Mouse (Mus musculus): ENCODE results near the gene Actb. TPM values are rescaled to one million over a fixed set of nuclear protein-coding genes. Genes with fewer than 3 reads are reported as not detected.

The Actb gene
- 14,327 and 14,357 TPM in 2 replicates for polyA plus RNA-seq (2015; fragmentation: Nextera tagmentation; extraction: Ambion mirVana)

- Histone ChIP-seq H3K4me3 (replicated peaks) (peak within 1 kb of the TSS; percentile 93), H3K27me3 (replicated peaks) (no peaks in the 10 kb centered on the region), H3K27ac (peak within 1 kb of the TSS; percentile 100), H3K9me3 (no peaks in the 10 kb centered on the region), H3K4me1 (peaks cover 54% of the 10 kb centered on the region), H3K36me3 (peaks cover 33% of the 10 kb centered on the region), H3K9ac (peak within 1 kb of the TSS; percentile 100), H3K4me2 (peak within 1 kb of the TSS; percentile 76)
- WGBS = under 1% methylated on average over 41 of the region's 41 CpGs
- ATAC-seq (ENCODE audit: insufficient read depth, low FRiP score, low read depth) = peak; percentile 71
Observed at GRCm38 (mm10) chr5:142906532-142907047, at the start of gene Actb. Gene Actb (minus strand): TSS chr5:142906754.

GRCm38 (mm10) chr5:142953641-142954040 is 47.1 kb upstream of the Actb start:
- WGBS = 67% methylated on average over 3 of the region's 3 CpGs
- ATAC-seq (ENCODE audit: insufficient read depth, low FRiP score, low read depth) = no peak
- Histone ChIP-seq H3K27ac (no peak overlapping the region), H3K9ac (no peak overlapping the region), H3K4me1 (0 out of 2 replicates have a peak, but pooled peaks cover 2% of the 10 kb centered on the region), H3K4me2 (no peak overlapping the region), H3K36me3 (no peaks in the 10 kb centered on the region), H3K9me3 (no peaks in the 10 kb centered on the region), H3K4me3 (replicated peaks) (no peak overlapping the region), H3K27me3 (replicated peaks) (no peaks in the 10 kb centered on the region)

- 84% methylated on average over 6 of the region's 6 CpGs for WGBS
- no peak overlapping the region for H3K4me3 ChIP-seq (replicated peaks)
- 0 out of 2 replicates have a peak, but pooled peaks cover 2% of the 10 kb centered on the region for H3K4me1 ChIP-seq
- H3K9me3 ChIP-seq = no peaks in the 10 kb centered on the region
- H3K27me3 ChIP-seq (replicated peaks) = no peaks in the 10 kb centered on the region
- no peaks in the 10 kb centered on the region for H3K36me3 ChIP-seq
- no peak overlapping the region for H3K27ac ChIP-seq
- H3K9ac ChIP-seq = no peak overlapping the region
- ATAC-seq (ENCODE audit: insufficient read depth, low FRiP score, low read depth) = no peak
- H3K4me2 ChIP-seq = no peak overlapping the region
Observed at GRCm38 (mm10) chr5:142950405-142950804, 43.9 kb upstream of the Actb start.

GRCm38 (mm10) chr5:142949580-142949979 is 43.0 kb upstream of the Actb start:
- no peak overlapping the region for H3K4me2 ChIP-seq
- WGBS = 46% methylated on average over 6 of the region's 6 CpGs
- H3K4me3 ChIP-seq (replicated peaks) = no peak overlapping the region
- no peak overlapping the region for H3K9ac ChIP-seq
- H3K27me3 ChIP-seq (replicated peaks) = no peaks in the 10 kb centered on the region
- no peak overlapping the region for H3K27ac ChIP-seq
- H3K4me1 ChIP-seq = 0 out of 2 replicates have a peak, but pooled peaks cover 2% of the 10 kb centered on the region
- no peaks in the 10 kb centered on the region for H3K36me3 ChIP-seq
- ATAC-seq (ENCODE audit: insufficient read depth, low FRiP score, low read depth) = no peak
- no peaks in the 10 kb centered on the region for H3K9me3 ChIP-seq

GRCm38 (mm10) chr5:142947460-142947859 is 40.9 kb upstream of the Actb start:
- WGBS = 57% methylated on average over 7 of the region's 7 CpGs
- Histone ChIP-seq H3K36me3 (no peaks in the 10 kb centered on the region), H3K27ac (no peak overlapping the region), H3K27me3 (replicated peaks) (no peaks in the 10 kb centered on the region), H3K4me3 (replicated peaks) (no peak overlapping the region), H3K9ac (no peak overlapping the region), H3K9me3 (no peaks in the 10 kb centered on the region), H3K4me2 (no peak overlapping the region), H3K4me1 (0 out of 2 replicates have a peak, but pooled peaks cover 2% of the 10 kb centered on the region)
- no peak for ATAC-seq (ENCODE audit: insufficient read depth, low FRiP score, low read depth)

- Histone ChIP-seq H3K27ac (peak overlapping the region; percentile 51; the same call in 1 of the 2 replicates), H3K9ac (no peak overlapping the region), H3K4me3 (replicated peaks) (no peak overlapping the region), H3K9me3 (no peaks in the 10 kb centered on the region), H3K27me3 (replicated peaks) (no peaks in the 10 kb centered on the region), H3K36me3 (no peaks in the 10 kb centered on the region), H3K4me1 (0 out of 2 replicates have a peak, but pooled peaks cover 2% of the 10 kb centered on the region), H3K4me2 (no peak overlapping the region)
- 53% methylated on average over 8 of the region's 8 CpGs for WGBS
- ATAC-seq (ENCODE audit: insufficient read depth, low FRiP score, low read depth) = peak; percentile 67; the same call in 1 of the 2 replicates
Observed at GRCm38 (mm10) chr5:142944979-142945682, 38.6 kb upstream of the Actb start.

- H3K4me3 ChIP-seq (replicated peaks) = no peak overlapping the region
- no peaks in the 10 kb centered on the region for H3K36me3 ChIP-seq
- H3K4me1 ChIP-seq = peaks cover 10% of the 10 kb centered on the region; the same call in 1 of the 2 replicates
- WGBS = 59% methylated on average over 2 of the region's 2 CpGs
- no peaks in the 10 kb centered on the region for H3K9me3 ChIP-seq
- no peak overlapping the region for H3K9ac ChIP-seq
- H3K27ac ChIP-seq = no peak overlapping the region
- H3K27me3 ChIP-seq (replicated peaks) = no peaks in the 10 kb centered on the region
- no peak overlapping the region for H3K4me2 ChIP-seq
- no peak for ATAC-seq (ENCODE audit: insufficient read depth, low FRiP score, low read depth)
Observed at GRCm38 (mm10) chr5:142940393-142940792, 33.8 kb upstream of the Actb start.

GRCm38 (mm10) chr5:142937956-142938727 is 31.6 kb upstream of the Actb start:
- H3K9me3 ChIP-seq = no peaks in the 10 kb centered on the region
- no peak overlapping the region for H3K4me3 ChIP-seq (replicated peaks)
- ATAC-seq (ENCODE audit: insufficient read depth, low FRiP score, low read depth) = no peak
- WGBS = 31% methylated on average over 19 of the region's 19 CpGs
- no peaks in the 10 kb centered on the region for H3K36me3 ChIP-seq
- no peak overlapping the region for H3K27ac ChIP-seq
- H3K4me1 ChIP-seq = peaks cover 10% of the 10 kb centered on the region; the same call in 1 of the 2 replicates
- H3K4me2 ChIP-seq = peak overlapping the region; percentile 12; the same call in 1 of the 2 replicates
- H3K27me3 ChIP-seq (replicated peaks) = no peaks in the 10 kb centered on the region
- no peak overlapping the region for H3K9ac ChIP-seq

- no peaks in the 10 kb centered on the region for H3K9me3 ChIP-seq
- H3K27ac ChIP-seq = peak overlapping the region; percentile 13; the same call in 1 of the 2 replicates
- no peaks in the 10 kb centered on the region for H3K27me3 ChIP-seq (replicated peaks)
- H3K4me3 ChIP-seq (replicated peaks) = 0 out of 2 replicates have a peak overlapping the region, but pooled peaks have one; percentile 17
- H3K36me3 ChIP-seq = no peaks in the 10 kb centered on the region
- peak; percentile 15; the same call in 1 of the 2 replicates for ATAC-seq (ENCODE audit: insufficient read depth, low FRiP score, low read depth)
- peaks cover 14% of the 10 kb centered on the region; the same call in 1 of the 2 replicates for H3K4me1 ChIP-seq
- WGBS = 3% methylated on average over 17 of the region's 17 CpGs
- H3K4me2 ChIP-seq = peak overlapping the region; percentile 45
- H3K9ac ChIP-seq = no peak overlapping the region
Observed at GRCm38 (mm10) chr5:142936336-142936719, 29.8 kb upstream of the Actb start.

GRCm38 (mm10) chr5:142935642-142936335 is 29.2 kb upstream of the Actb start:
- peak overlapping the region; percentile 13; the same call in 1 of the 2 replicates for H3K27ac ChIP-seq
- no peaks in the 10 kb centered on the region for H3K27me3 ChIP-seq (replicated peaks)
- H3K36me3 ChIP-seq = no peaks in the 10 kb centered on the region
- peak; percentile 43; the same call in 1 of the 2 replicates for ATAC-seq (ENCODE audit: insufficient read depth, low FRiP score, low read depth)
- no peaks in the 10 kb centered on the region for H3K9me3 ChIP-seq
- H3K9ac ChIP-seq = no peak overlapping the region
- H3K4me1 ChIP-seq = peaks cover 17% of the 10 kb centered on the region; the same call in 1 of the 2 replicates
- 20% methylated on average over 13 of the region's 13 CpGs for WGBS
- peak overlapping the region; percentile 45 for H3K4me2 ChIP-seq
- 0 out of 2 replicates have a peak overlapping the region, but pooled peaks have one; percentile 17 for H3K4me3 ChIP-seq (replicated peaks)

- no peak overlapping the region for H3K4me3 ChIP-seq (replicated peaks)
- H3K9me3 ChIP-seq = no peaks in the 10 kb centered on the region
- H3K27ac ChIP-seq = no peak overlapping the region
- H3K4me2 ChIP-seq = no peak overlapping the region
- WGBS = 73% methylated on average over 8 of the region's 8 CpGs
- H3K4me1 ChIP-seq = peaks cover 17% of the 10 kb centered on the region
- ATAC-seq (ENCODE audit: insufficient read depth, low FRiP score, low read depth) = no peak
- H3K9ac ChIP-seq = no peak overlapping the region
- no peaks in the 10 kb centered on the region for H3K27me3 ChIP-seq (replicated peaks)
- no peaks in the 10 kb centered on the region for H3K36me3 ChIP-seq
Observed at GRCm38 (mm10) chr5:142932731-142933130, 26.2 kb upstream of the Actb start.
